Mouse (Mus musculus): Measurements from ENCODE around the gene Ltb4r2. TPM values are rescaled to one million over a fixed set of nuclear protein-coding genes. Genes with fewer than 3 reads are reported as not detected.

Gene Ltb4r2
- 0.19 to 0.83 TPM (median 0.33 TPM) in 4 replicates for total RNA-seq (2023)

DNA sequence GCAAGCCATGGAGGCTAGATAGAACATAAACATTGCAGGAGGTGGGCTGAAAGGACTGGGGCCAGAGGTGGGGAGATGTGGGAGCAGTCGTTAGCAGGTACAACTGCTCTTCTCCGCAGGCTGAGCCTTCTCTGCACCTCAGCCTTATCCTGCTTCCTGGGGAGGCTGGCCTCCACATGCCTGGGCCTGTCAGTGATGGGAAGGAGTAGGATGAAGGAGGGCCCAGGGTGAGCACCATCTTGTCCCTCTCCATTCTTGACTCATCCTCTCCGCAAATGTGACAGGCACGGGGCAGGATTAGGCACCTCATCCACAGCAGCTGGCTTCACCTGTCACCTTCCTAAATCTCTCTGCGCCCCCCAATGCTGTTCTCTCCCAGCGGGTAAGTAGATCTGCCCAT lies at the start of gene Ltb4r2:
TSS of gene Ltb4r2 (plus strand) at position 266 of the 400 bp plus-strand sequence.

DNA sequence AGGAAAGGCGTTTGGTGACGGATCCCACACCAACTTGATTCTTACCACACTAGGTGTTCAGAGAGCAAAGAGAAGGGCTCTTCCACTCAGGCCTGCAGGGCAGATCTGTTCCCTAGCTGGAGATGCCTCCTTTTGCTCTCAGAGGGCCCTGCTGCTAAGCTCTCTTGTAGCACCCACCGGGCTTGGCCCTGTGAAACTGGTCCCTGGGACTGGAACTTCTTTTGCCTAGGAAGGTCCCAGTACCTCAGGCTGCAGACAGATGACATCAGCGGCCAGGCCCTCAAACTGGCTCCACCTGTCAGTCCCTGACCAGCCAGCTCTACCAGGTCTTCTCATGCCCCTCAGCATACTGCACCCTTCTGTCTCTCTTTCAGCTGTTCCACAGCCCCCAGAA lies 47.5 kb upstream of the Ltb4r2 start, which contains the start of gene Tgm1:
TSS of gene Tgm1 (minus strand) at position 198 of the 394 bp plus-strand sequence.

DNA sequence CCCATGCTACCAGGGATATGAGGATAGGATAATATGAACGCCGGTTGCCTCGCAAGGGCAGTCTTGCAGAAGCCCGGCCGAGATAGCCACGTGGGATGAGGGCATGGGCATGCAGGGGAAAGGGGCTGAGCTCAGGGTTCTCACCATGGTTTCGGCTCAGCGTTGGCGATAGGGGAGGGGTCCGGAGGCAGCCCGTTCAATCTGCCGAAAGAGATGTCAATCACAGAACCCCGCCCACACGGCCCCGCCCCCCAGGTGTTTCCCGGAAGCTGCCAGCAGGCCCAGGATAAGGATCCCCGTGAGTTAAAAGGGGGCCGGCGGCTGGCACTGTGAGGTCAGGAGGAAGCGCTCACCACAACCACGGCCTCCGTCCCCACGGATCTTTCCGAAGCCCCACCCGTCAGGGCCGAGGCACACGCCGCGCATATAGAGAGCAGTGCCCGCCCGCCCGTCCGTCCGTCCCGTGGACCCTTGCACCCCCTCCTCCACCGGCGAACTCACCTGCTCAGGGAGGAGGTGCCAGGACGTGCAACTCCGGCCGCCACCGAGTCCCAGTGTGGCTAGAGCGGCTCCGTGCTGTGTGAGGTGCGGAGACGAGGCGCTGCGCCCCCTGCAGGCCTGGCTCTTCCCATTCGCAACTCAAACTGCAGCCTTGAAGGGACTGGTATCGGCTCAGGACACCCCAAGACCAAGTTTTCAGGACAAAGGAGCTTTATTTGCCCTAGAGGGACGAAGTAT lies 39.4 kb upstream of the Ltb4r2 start, which contains the start of gene Rabggta:
TSS of gene Rabggta (minus strand) at position 564 of the 738 bp plus-strand sequence.

DNA sequence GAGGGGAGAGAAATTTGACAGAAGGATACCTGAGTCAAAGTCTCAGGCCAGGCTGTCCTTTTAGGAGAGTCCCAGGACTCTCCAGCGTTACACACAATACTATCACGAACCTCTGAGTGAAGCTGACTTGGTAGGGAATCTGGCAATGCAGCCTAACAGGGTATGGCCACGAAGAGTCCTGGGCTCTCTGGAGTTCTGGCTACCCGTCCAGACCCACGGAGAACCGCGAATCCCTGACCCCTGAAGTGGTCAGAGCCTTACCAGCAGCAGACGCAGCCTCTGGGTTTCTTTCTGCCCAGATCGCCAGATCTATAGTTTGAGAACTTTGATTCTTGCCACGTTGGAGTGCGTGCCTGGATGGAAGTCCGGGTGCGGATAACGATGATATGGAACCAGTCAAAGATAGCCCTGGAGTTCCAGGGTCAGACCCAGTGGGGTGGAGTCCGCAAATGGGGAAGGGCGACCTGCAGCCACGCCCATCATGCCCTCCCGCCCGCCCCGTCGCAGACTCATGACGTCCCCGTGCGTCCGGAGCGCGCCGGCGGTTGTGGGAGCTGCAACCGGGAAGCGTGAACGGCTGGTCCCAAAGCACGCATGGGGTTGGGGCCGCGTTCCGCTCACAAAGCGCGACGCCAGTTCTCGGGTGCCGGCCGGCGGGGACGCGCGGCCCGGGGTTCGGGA lies 15.9 kb upstream of the Ltb4r2 start, which contains the start of the genes Dhrs1 and Nop9:
TSS of gene Dhrs1 (minus strand) at position 511 of the 681 bp plus-strand sequence.
TSS of gene Nop9 (plus strand) at position 514 of the 681 bp plus-strand sequence.

DNA sequence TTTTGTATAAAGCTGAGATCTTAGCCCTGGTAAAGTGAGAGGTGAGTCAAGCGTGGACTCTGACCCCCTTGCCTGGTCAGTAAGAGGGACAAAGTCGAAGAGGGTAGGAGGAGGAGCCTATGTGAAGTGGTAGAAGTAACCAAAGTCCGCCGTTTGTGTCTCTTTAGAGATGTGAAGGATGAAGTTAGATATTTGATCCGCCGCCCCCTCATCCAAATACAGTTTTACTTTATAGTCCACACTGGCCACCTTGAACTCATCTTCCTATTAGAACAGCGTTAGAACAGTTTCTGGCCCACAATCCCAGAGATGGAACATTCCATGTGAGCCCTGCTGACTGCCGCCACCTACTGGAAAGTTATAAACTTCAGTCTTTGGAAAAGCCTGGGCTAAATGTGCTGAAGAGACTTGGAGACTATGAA lies 2.9 kb upstream of the Ltb4r2 start, which contains the start of gene Cideb:
TSS of gene Cideb (minus strand) at position 96 of the 422 bp plus-strand sequence.

DNA sequence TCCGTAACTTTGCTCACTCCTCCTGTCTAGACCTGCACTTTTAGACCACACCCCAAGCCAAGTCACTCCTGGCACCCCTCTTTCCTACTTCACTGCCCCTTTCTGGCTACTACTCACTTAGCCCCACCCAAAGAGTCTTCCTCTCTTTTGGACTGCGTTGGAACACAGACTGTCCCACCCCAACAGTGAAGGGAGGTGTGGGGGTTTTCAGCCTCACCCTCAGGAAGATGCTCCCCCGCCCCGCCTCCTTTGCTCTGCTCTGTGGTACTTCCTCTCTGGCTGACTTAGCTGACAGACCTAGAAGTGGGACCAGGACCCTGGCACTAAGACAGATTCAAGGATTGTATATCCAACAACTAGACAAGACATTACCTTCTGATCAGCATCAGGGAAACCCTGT lies 4.5 kb downstream of the Ltb4r2 start, which contains the start of gene Ltb4r1:
TSS of gene Ltb4r1 (plus strand) at position 267 of the 400 bp plus-strand sequence.

DNA sequence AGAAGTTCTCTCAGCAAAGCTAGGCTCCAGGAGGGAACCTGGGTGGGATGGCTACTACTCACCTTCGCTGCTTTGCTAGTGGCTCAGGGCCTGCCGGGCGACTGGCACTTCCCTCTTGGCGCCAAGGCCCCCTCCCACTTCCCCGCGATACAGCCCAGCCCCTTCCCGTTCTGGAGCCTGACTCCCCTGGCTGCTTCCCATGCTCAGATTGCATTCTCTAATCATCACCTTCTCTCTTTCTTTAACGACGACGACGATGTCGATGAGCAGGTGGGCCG lies 22.7 kb downstream of the Ltb4r2 start, which contains the start of gene Adcy4:
TSS of gene Adcy4 (minus strand) at position 138 of the 278 bp plus-strand sequence.

DNA sequence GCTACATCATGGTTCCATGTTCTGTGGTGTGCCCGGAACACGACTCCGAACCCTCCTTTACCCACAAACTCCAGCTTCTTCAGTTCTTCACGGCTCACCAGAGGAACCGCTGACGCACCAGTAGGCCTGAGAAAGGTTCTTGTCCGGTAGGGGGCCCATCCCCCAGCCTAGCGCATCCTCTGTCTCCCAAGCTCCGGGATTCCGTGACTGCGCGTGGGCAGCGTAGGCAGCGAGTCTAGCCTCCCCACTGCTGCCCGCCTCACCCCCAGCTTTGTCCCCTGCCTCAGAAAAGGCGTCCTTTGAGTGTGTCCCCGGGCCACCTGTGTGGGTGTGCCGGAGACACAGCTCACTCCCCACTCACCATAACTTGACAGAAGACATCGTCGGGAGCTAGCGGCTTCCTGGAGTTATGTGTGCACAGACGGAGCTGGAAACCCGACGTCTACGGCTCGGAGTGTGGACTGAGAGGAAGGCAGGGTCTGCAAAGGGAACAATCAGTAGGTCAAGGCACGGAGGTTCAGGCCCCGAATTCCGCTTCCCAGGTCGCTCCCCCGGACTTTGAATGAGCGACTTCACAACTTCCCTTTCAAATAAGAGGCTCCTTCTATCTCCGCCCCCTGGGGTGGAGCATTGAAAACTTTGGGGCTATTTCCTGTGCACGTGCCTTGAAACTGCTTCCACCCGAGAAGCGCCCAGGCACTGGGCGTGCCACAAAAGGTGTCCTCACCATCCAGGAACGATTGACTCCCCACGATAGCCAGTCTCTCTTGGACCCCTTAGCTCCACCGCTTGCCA lies 27.2 kb downstream of the Ltb4r2 start, which contains the start of gene Ripk3:
TSS of gene Ripk3 (minus strand) at position 610 of the 795 bp plus-strand sequence.

Other genes starting within 250 kb of the Ltb4r2 start
- not detected in 4 replicates for gene Nrl, start 236.4 kb upstream of the Ltb4r2 start, total RNA-seq (2023)
- gene Pck2, start 221.2 kb upstream of the Ltb4r2 start, total RNA-seq (2023) = 43.4 to 51.1 TPM (median 49.0 TPM) in 4 replicates
- 84.9 to 91.3 TPM (median 86.3 TPM) in 4 replicates for gene Dcaf11, start 201.4 kb upstream of the Ltb4r2 start, total RNA-seq (2023)
- 6.2 to 9.8 TPM (median 7.2 TPM) in 4 replicates for gene A730061H03Rik, start 201.0 kb upstream of the Ltb4r2 start, total RNA-seq (2023)
- not detected in 4 replicates for gene Fitm1, start 185.8 kb upstream of the Ltb4r2 start, total RNA-seq (2023)
- 234 to 255 TPM (median 248 TPM) in 4 replicates for gene Psme1, start 183.3 kb upstream of the Ltb4r2 start, total RNA-seq (2023)
- 3.7 to 6.1 TPM (median 5.3 TPM) in 4 replicates for gene Emc9, start 176.1 kb upstream of the Ltb4r2 start, total RNA-seq (2023)
- 273 to 323 TPM (median 304 TPM) in 4 replicates for gene Psme2, start 170.3 kb upstream of the Ltb4r2 start, total RNA-seq (2023)
- gene Rnf31, start 169.7 kb upstream of the Ltb4r2 start, total RNA-seq (2023) = 94.6 to 97.8 TPM (median 96.3 TPM) in 4 replicates
- 83.5 to 105 TPM (median 99.2 TPM) in 4 replicates for gene Irf9, start 157.9 kb upstream of the Ltb4r2 start, total RNA-seq (2023)
- gene Rec8, start 143.4 kb upstream of the Ltb4r2 start, total RNA-seq (2023) = 0.79 to 1.5 TPM (median 1.0 TPM) in 4 replicates
- 56.3 to 62.2 TPM (median 58.4 TPM) in 4 replicates for gene Ipo4, start 125.5 kb upstream of the Ltb4r2 start, total RNA-seq (2023)
- gene Gm49378, start 123.5 kb upstream of the Ltb4r2 start, total RNA-seq (2023) = 3.3 to 4.7 TPM (median 4.4 TPM) in 3 of 4 replicates, not detected in the other
- gene Tm9sf1, start 117.6 kb upstream of the Ltb4r2 start, total RNA-seq (2023) = 38.2 to 51.1 TPM (median 44.8 TPM) in 4 replicates
- 2.3 to 2.6 TPM (median 2.5 TPM) in 4 replicates for gene Tssk4, start 111.2 kb upstream of the Ltb4r2 start, total RNA-seq (2023)
- gene Mdp1, start 100.9 kb upstream of the Ltb4r2 start, total RNA-seq (2023) = 42.5 to 45.6 TPM (median 42.9 TPM) in 4 replicates
- 18.2 to 28.2 TPM (median 22.1 TPM) in 4 replicates for gene Gmpr2, start 89.5 kb upstream of the Ltb4r2 start, total RNA-seq (2023)
- gene Nedd8, start 89.3 kb upstream of the Ltb4r2 start, total RNA-seq (2023) = 168 to 193 TPM (median 180 TPM) in 4 replicates
- 164 to 172 TPM (median 166 TPM) in 4 replicates for gene Tinf2, start 79.6 kb upstream of the Ltb4r2 start, total RNA-seq (2023)
- gene Tgm1, start 47.5 kb upstream of the Ltb4r2 start, total RNA-seq (2023) = 1.2 to 2.3 TPM (median 1.8 TPM) in 4 replicates
- gene Rabggta, start 39.2 kb upstream of the Ltb4r2 start, total RNA-seq (2023) = 78.7 to 86.9 TPM (median 83.5 TPM) in 4 replicates
- gene Dhrs1, start 15.7 kb upstream of the Ltb4r2 start, total RNA-seq (2023) = 29.7 to 33.0 TPM (median 31.4 TPM) in 4 replicates
- 29.6 to 35.0 TPM (median 33.4 TPM) in 4 replicates for gene Nop9, start 15.7 kb upstream of the Ltb4r2 start, total RNA-seq (2023)
- gene Cideb, start 3.0 kb upstream of the Ltb4r2 start, total RNA-seq (2023) = not detected in 4 replicates
- gene Ltb4r1, start 4.5 kb downstream of the Ltb4r2 start, total RNA-seq (2023) = not detected in 4 replicates
- gene Adcy4, start 22.7 kb downstream of the Ltb4r2 start, total RNA-seq (2023) = 0.53 to 1.6 TPM (median 0.60 TPM) in 3 of 4 replicates, not detected in the other
- 84.2 to 93.2 TPM (median 86.6 TPM) in 4 replicates for gene Ripk3, start 27.4 kb downstream of the Ltb4r2 start, total RNA-seq (2023)
- not detected in 4 replicates for gene Nfatc4, start 61.7 kb downstream of the Ltb4r2 start, total RNA-seq (2023)
- 0.06 TPM in 1 of 4 replicates, not detected in the others for gene Nynrin, start 92.6 kb downstream of the Ltb4r2 start, total RNA-seq (2023)
- not detected in 4 replicates for gene Cbln3, start 123.0 kb downstream of the Ltb4r2 start, total RNA-seq (2023)
- 101 TPM in 4 replicates for gene Khnyn, start 123.5 kb downstream of the Ltb4r2 start, total RNA-seq (2023)
- gene Sdr39u1, start 138.9 kb downstream of the Ltb4r2 start, total RNA-seq (2023) = 21.8 to 38.3 TPM (median 34.4 TPM) in 4 replicates
- not detected in 4 replicates for gene Cma1, start 183.2 kb downstream of the Ltb4r2 start, total RNA-seq (2023)
- gene Cma2, start 189.6 kb downstream of the Ltb4r2 start, total RNA-seq (2023) = not detected in 4 replicates